Mouse (Mus musculus): ENCODE measurements at regions not wholly inside any gene's neighbourhood (a gene's known extent, or its start where the extent isn't known, plus 50 kb on each side); places are given as distances from the start of the nearest gene placed in this dataset.

- Histone ChIP-seq H3K9ac (ENCODE audit: insufficient read depth, low read depth) (no peak overlapping the region), H3K36me3 (replicated peaks in 1 of 2; ENCODE audit: control insufficient read depth in 1 of 2, insufficient read depth in 1 of 2, low read length in 1 of 2) (no peaks in the 10 kb centered on the region), H3K79me2 (replicated peaks; ENCODE audit: control insufficient read depth, extremely low read depth, insufficient read depth, poor library complexity, severe bottlenecking) (no peaks in the 10 kb centered on the region), H3K9me3 (replicated peaks; ENCODE audit: low read length) (no peaks in the 10 kb centered on the region), H3K4me2 (ENCODE audit: insufficient read depth, low read depth, poor library complexity, severe bottlenecking) (no peak overlapping the region), H3K27ac (ENCODE audit: insufficient read depth, low read depth) (no peak overlapping the region), H3K4me1 (ENCODE audit: control insufficient read depth in 1 of 2, insufficient read depth in 2 of 2) (peaks cover 0 to 25% of the 10 kb centered on the region in 2 experiments; a peak in 2 of 4 replicates), H3K27me3 (replicated peaks) (no peaks in the 10 kb centered on the region), H3K4me3 (replicated peaks in 1 of 3; ENCODE audit: low read depth in 2 of 3, low read length in 2 of 3, poor library complexity in 1 of 3) (no peak overlapping the region)
- dilution Hi-C loops (cut with MboI; ENCODE audit: extremely low pct_ligation_motif_present, extremely low pct_unique_long_range_greater_than_20kb, low sequenced_read_pairs) (no loop called here), in situ Hi-C loops (cut with MboI; ENCODE audit: low pct_ligation_motif_present, low pct_unique_long_range_greater_than_20kb, low sequenced_read_pairs) (no loop called here)
- DNase-seq (ENCODE audit: extremely low read depth) = no peak
- no peak for TF ChIP-seq SIN3A (IDR thresholded peaks at IDR 0.05; ENCODE audit: low read length)
- TF ChIP-seq MAFK (IDR thresholded peaks at IDR 0.05; ENCODE audit: insufficient replicate concordance, low read length) = no peak
- no peak for TF ChIP-seq MEF2A (IDR thresholded peaks at IDR 0.05; ENCODE audit: borderline replicate concordance, low read depth, low read length)
- TF ChIP-seq CHD1 (IDR thresholded peaks at IDR 0.05; ENCODE audit: low read depth, low read length) = no peak
- no peak for TF ChIP-seq SMC3 (IDR thresholded peaks at IDR 0.05; ENCODE audit: low read depth, low read length)
- no peak for TF ChIP-seq CHD2 (IDR thresholded peaks at IDR 0.05; ENCODE audit: low read length)
- no peak for TF ChIP-seq USF2 (conservative IDR thresholded peaks at IDR 0.05; ENCODE audit: low read depth, low read length)
- no peak for TF ChIP-seq BHLHE40 (IDR thresholded peaks at IDR 0.05; ENCODE audit: low read depth, low read length)
- no peak for TF ChIP-seq TCF12 (IDR thresholded peaks at IDR 0.05; ENCODE audit: low read depth, low read length)
- no peak for TF ChIP-seq ZC3H11A (IDR thresholded peaks at IDR 0.05; ENCODE audit: low read depth, low read length)
- TF ChIP-seq ZKSCAN1 (IDR thresholded peaks at IDR 0.05; ENCODE audit: borderline replicate concordance, low read depth, low read length) = no peak
- TF ChIP-seq POLR2A (IDR thresholded peaks at IDR 0.05; ENCODE audit: low read depth, low read length) = no peak
- no peak for TF ChIP-seq NRF1 (IDR thresholded peaks at IDR 0.05; ENCODE audit: low read depth, low read length)
- no peak for TF ChIP-seq JUND (conservative IDR thresholded peaks at IDR 0.05; ENCODE audit: low read depth, low read length)
- TF ChIP-seq TBP (conservative IDR thresholded peaks at IDR 0.05; ENCODE audit: low read depth, low read length) = no peak
- no peak for TF ChIP-seq E2F4 (IDR thresholded peaks at IDR 0.05; ENCODE audit: insufficient replicate concordance, low read depth, low read length)
- no peak for TF ChIP-seq KAT2A (IDR thresholded peaks at IDR 0.05; ENCODE audit: insufficient replicate concordance, low read length)
- no peak for TF ChIP-seq USF1 (IDR thresholded peaks at IDR 0.05; ENCODE audit: low read depth, low read length)
These were observed 472.9 kb downstream of the Fgf9 start for GRCm38 (mm10) chr14:58543140-58543767.

DNA sequence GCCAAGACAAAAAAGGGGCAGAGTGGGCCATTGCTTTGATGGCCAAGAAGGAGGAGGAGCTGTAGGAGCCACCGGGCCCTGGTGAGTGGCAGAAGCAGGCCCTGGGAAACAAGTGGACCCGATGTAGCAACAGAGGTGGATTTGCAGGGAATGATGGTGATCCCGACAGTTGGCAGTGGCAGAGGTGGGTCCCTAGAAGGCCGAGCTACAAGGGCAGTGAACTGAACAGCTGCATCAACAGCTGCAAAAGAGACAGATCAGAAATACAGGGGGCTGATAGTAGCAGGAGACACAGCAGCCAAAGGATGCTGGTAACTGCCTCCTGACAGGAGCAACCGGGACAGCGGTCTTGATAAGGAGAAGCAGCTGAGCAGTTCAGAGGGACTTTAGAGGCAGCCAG lies 467.8 kb downstream of the Fgf9 start:
- H3K9me3 ChIP-seq (replicated peaks; ENCODE audit: low read length) = no peaks in the 10 kb centered on the region
- no peak overlapping the region for H3K4me2 ChIP-seq (ENCODE audit: insufficient read depth, low read depth, poor library complexity, severe bottlenecking)
- TF ChIP-seq CTCF (conservative IDR thresholded peaks at IDR 0.05 in 1 of 2, IDR thresholded peaks at IDR 0.05 in 1 of 2; ENCODE audit: low read depth in 2 of 2, low read length in 2 of 2) = no peak
- TF ChIP-seq PAX5 (IDR thresholded peaks at IDR 0.05; ENCODE audit: low read length) = no peak
- TF ChIP-seq MAFK (IDR thresholded peaks at IDR 0.05; ENCODE audit: insufficient replicate concordance, low read length) = no peak
- TF ChIP-seq ZMIZ1 (IDR thresholded peaks at IDR 0.05; ENCODE audit: low read depth, low read length) = no peak
- TF ChIP-seq TCF12 (IDR thresholded peaks at IDR 0.05; ENCODE audit: low read depth, low read length) = no peak
- no peak for TF ChIP-seq ZC3H11A (IDR thresholded peaks at IDR 0.05; ENCODE audit: low read depth, low read length)
- TF ChIP-seq TBP (conservative IDR thresholded peaks at IDR 0.05; ENCODE audit: low read depth, low read length) = no peak
- TF ChIP-seq CHD1 (IDR thresholded peaks at IDR 0.05; ENCODE audit: low read depth, low read length) = no peak
- TF ChIP-seq IRF4 (IDR thresholded peaks at IDR 0.05; ENCODE audit: low read depth, low read length) = no peak
- no peak for TF ChIP-seq MAZ (IDR thresholded peaks at IDR 0.05; ENCODE audit: low read depth, low read length)
- TF ChIP-seq NELFE (IDR thresholded peaks at IDR 0.05; ENCODE audit: low read depth, low read length) = no peak
- TF ChIP-seq JUN (IDR thresholded peaks at IDR 0.05; ENCODE audit: insufficient read depth, low read depth, low read length) = no peak
- TF ChIP-seq ETS1 (conservative IDR thresholded peaks at IDR 0.05; ENCODE audit: low read depth, low read length) = no peak
- TF ChIP-seq EP300 (IDR thresholded peaks at IDR 0.05; ENCODE audit: low read length) = no peak
- TF ChIP-seq SMC3 (IDR thresholded peaks at IDR 0.05; ENCODE audit: low read depth, low read length) = no peak
- H3K9ac ChIP-seq (ENCODE audit: insufficient read depth, low read depth) = no peak overlapping the region
- H3K4me3 ChIP-seq (replicated peaks in 1 of 3; ENCODE audit: low read depth in 2 of 3, low read length in 2 of 3, poor library complexity in 1 of 3) = no peak overlapping the region
- H3K79me2 ChIP-seq (replicated peaks; ENCODE audit: control insufficient read depth, extremely low read depth, insufficient read depth, poor library complexity, severe bottlenecking) = no peaks in the 10 kb centered on the region
- no peaks in the 10 kb centered on the region for H3K36me3 ChIP-seq (replicated peaks in 1 of 2; ENCODE audit: control insufficient read depth in 1 of 2, insufficient read depth in 1 of 2, low read length in 1 of 2)
- dilution Hi-C loops (cut with MboI; ENCODE audit: extremely low pct_ligation_motif_present, extremely low pct_unique_long_range_greater_than_20kb, low sequenced_read_pairs) = no loop called here
- peaks cover 0 to 12% of the 10 kb centered on the region in 2 experiments; a peak in 2 of 4 replicates for H3K4me1 ChIP-seq (ENCODE audit: control insufficient read depth in 1 of 2, insufficient read depth in 2 of 2)
- no peak overlapping the region for H3K27ac ChIP-seq (ENCODE audit: insufficient read depth, low read depth)
- in situ Hi-C loops (cut with MboI; ENCODE audit: low pct_ligation_motif_present, low pct_unique_long_range_greater_than_20kb, low sequenced_read_pairs) = no loop called here
- no peaks in the 10 kb centered on the region for H3K27me3 ChIP-seq (replicated peaks)
- DNase-seq (ENCODE audit: extremely low read depth) = no peak

All from CH12.LX (cell line).